Mouse (Mus musculus) kidney, postnatal 0 days (tissue): ENCODE measurements at regions not wholly inside any gene's neighbourhood (a gene's known extent, or its start where the extent isn't known, plus 50 kb on each side); places are given as distances from the start of the nearest gene placed in this dataset.
A peak's percentile ranks its signal among the peaks of the same experiment; 100 is the strongest.

Experiments
- ATAC-seq: fragments of 200-750 bp; cut with Nextera tagmentation; replicated peaks from 2 replicates; pipeline ENCODE4 v1.8.0; 2017; ENCODE audit warnings: low read depth, moderate number of reproducible peaks, moderate TSS enrichment, moderate library complexity; ENCODE audit not compliant: low FRiP score
- DNase-seq: peaks from one replicate; pipeline ENCODE4 v3.0.0-alpha.2; 2016; ENCODE audit warnings: low spot score
- H3K27ac ChIP-seq: fragments of 300-500 bp; sonication (generic); 2 replicates; pipeline ENCODE4 v1.5.1; 2014; ENCODE audit warnings: mild to moderate bottlenecking
- H3K27me3 ChIP-seq: fragments of 300-500 bp; sonication (generic); 2 replicates; pipeline ENCODE4 v1.6.1; 2014; ENCODE audit warnings: low read length, mixed read lengths; ENCODE audit not compliant: insufficient read depth
- H3K36me3 ChIP-seq: fragments of 300-500 bp; sonication (generic); 2 replicates; pipeline ENCODE4 v1.6.1; 2014; ENCODE audit warnings: low read length, mixed read lengths; ENCODE audit not compliant: insufficient read depth
- H3K4me1 ChIP-seq: fragments of 300-500 bp; sonication (generic); replicated peaks from 2 replicates; pipeline ENCODE4 v1.6.1; 2014; ENCODE audit warnings: antibody characterized with exemption, low read length, mixed read lengths; ENCODE audit not compliant: insufficient read depth
- H3K4me2 ChIP-seq: fragments of 300-500 bp; sonication (generic); 2 replicates; pipeline ENCODE4 v1.6.1; 2014; ENCODE audit warnings: mild to moderate bottlenecking, low read length, moderate library complexity, mixed read lengths
- H3K4me3 ChIP-seq: fragments of 300-500 bp; sonication (generic); replicated peaks from 2 replicates; pipeline ENCODE4 v1.5.1; 2014; ENCODE audit warnings: low read depth, low read length
- H3K9ac ChIP-seq: fragments of 300-500 bp; sonication (generic); 2 replicates; pipeline ENCODE4 v1.6.1; 2014; ENCODE audit warnings: low read depth, low read length
- H3K9me3 ChIP-seq: fragments of 300-500 bp; sonication (generic); replicated peaks from 2 replicates; pipeline ENCODE4 v1.6.1; 2016; ENCODE audit warnings: low read length, inconsistent platforms, mixed read lengths
- CTCF ChIP-seq: IDR thresholded peaks from 2 replicates; pipeline ENCODE4 v1.5.1; 2016; ENCODE audit warnings: antibody characterized with exemption, low read depth, mild to moderate bottlenecking, moderate library complexity
- WGBS: fragments of 180-500 bp; shearing (Covaris S2); extraction: QIAGEN DNeasy Blood & Tissue Kit; methylation state at CpG from one replicate; pipeline ENCODE4 v1.1.7; 2014; 5-methylcytosine and 5-hydroxymethylcytosine counted together

DNA sequence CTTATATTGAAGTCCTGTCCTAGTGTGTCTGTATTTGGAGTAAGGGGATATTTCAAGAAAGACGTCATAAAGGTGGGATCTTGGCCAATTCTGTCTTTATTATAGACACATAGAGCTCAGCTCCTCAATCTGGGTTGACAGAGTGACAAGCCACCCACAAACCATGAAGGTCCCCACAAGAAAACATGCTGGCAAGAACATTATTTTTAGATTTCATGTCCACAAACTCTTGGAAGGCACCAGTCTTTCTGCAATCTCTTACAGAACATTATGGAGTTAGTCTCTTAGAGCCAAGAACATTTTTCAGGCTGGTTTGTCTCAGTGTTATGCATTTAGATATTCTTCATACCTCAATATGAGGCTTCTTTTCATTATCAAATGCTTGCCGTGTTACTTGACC lies 397.0 kb upstream of the Igfbp3 start:
- no peaks in the 10 kb centered on the region for H3K36me3 ChIP-seq
- no peak overlapping the region for H3K27ac ChIP-seq
- WGBS, result 64% methylated on average over 2 of the region's 2 CpGs
- ATAC-seq (no peak), DNase-seq (no peak)
- no peaks in the 10 kb centered on the region for H3K4me1 ChIP-seq
- no peak overlapping the region for H3K9ac ChIP-seq
- H3K4me2 ChIP-seq, result no peak overlapping the region
- no peak for TF ChIP-seq CTCF
- H3K9me3 ChIP-seq, result no peaks in the 10 kb centered on the region
- H3K27me3 ChIP-seq, result no peaks in the 10 kb centered on the region
- H3K4me3 ChIP-seq, result no peak overlapping the region

DNA sequence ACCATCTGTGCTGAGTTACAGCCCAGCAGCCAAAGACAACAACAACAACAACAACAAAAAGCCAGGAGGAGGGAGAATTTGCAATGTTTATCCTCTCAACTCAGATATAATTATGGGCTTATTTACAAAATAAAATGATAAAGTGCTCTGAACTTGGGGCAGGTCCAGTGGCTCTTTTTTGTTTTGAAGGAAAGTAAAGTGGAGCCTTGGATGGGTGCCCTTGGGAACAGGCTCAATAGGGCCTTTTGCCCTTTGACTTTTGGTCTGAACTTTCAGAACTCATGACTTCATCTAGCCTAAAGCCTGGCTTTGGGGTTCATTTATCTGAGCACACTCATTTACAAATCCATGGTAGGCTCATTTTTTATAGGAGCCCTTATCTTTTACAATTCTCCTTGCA lies 396.2 kb upstream of the Igfbp3 start:
- Histone ChIP-seq H3K27me3 (no peaks in the 10 kb centered on the region), H3K4me2 (no peak overlapping the region), H3K4me1 (no peaks in the 10 kb centered on the region), H3K9me3 (no peaks in the 10 kb centered on the region), H3K36me3 (no peaks in the 10 kb centered on the region), H3K27ac (no peak overlapping the region), H3K4me3 (no peak overlapping the region), H3K9ac (no peak overlapping the region)
- no peak for TF ChIP-seq CTCF
- DNase-seq (peak; percentile 65), ATAC-seq (no peak)

DNA sequence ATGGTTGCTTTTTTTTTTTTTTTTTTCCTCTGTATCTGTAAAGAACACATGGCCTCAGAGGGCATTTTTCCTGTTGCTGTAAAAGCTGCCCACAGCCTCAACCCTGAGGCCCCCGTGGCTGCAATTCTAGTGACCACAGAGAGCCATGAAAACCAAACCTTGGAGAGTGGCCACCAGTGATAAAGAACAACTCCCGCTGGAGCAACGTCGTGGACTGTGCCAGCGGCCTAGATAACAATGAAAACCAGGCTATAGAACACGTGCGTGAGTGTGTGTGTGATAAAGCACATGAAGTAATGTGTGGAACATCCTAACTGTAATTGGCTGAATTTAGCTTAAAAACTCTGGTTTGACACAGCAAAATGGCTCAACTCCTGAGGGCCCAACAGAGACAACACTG lies 392.9 kb upstream of the Igfbp3 start:
- ATAC-seq (no peak), DNase-seq (no peak)
- H3K27me3 ChIP-seq, result no peaks in the 10 kb centered on the region
- no peak for TF ChIP-seq CTCF
- WGBS, result 88% methylated on average over 7 of the region's 7 CpGs
- no peaks in the 10 kb centered on the region for H3K36me3 ChIP-seq
- H3K27ac ChIP-seq, result no peak overlapping the region
- H3K4me3 ChIP-seq, result no peak overlapping the region
- no peaks in the 10 kb centered on the region for H3K9me3 ChIP-seq
- no peaks in the 10 kb centered on the region for H3K4me1 ChIP-seq
- no peak overlapping the region for H3K4me2 ChIP-seq
- no peak overlapping the region for H3K9ac ChIP-seq

DNA sequence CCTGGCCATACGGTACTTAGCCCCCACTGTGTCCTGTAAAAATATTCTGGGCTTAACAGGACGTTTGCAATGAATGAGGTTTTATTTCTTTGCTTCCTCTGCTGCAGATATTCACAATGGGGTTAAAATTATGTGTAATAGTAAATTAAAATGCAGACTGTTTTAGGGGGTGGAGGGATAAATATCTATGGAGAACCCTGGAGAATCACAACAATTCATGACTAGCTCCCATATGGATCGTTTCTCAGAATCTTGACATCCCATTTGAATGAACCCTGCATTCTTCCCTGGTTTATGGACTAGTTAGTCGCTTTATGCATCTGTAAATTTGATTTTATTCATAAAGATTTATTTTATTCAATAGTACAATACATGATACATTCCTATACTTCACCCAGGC lies 378.3 kb upstream of the Igfbp3 start:
- no peak for TF ChIP-seq CTCF

DNA sequence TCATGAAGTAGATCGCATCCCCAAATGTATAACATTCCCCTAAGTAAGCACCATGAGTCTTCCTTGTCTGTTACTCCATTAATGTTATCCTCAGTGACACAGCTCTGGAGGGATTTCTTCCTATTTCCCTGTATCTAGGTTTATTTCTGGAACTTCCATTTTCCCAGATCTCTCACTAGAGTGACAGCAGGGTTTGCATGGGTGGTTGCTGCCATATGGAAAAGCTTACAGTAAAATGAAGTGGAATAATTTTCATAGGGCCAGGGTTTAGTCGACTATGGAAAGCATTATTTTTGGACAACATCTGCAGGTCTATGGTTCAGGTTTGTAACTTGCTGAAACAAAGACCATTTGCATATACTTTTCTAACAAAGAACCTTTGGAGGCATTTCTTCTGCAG lies 369.6 kb upstream of the Igfbp3 start:
- Histone ChIP-seq H3K9ac (no peak overlapping the region), H3K4me1 (no peaks in the 10 kb centered on the region), H3K4me3 (no peak overlapping the region), H3K27me3 (no peaks in the 10 kb centered on the region), H3K36me3 (no peaks in the 10 kb centered on the region), H3K27ac (no peak overlapping the region), H3K4me2 (no peak overlapping the region), H3K9me3 (no peaks in the 10 kb centered on the region)
- TF ChIP-seq CTCF, result no peak
- 91% methylated on average over 2 of the region's 2 CpGs for WGBS
- DNase-seq (no peak), ATAC-seq (no peak)

More for the DNA sequence above, 378.3 kb upstream of the Igfbp3 start:
- Histone ChIP-seq H3K9me3 (no peaks in the 10 kb centered on the region), H3K27ac (no peak overlapping the region), H3K4me2 (no peak overlapping the region), H3K9ac (no peak overlapping the region), H3K4me1 (no peaks in the 10 kb centered on the region), H3K27me3 (no peaks in the 10 kb centered on the region), H3K36me3 (no peaks in the 10 kb centered on the region), H3K4me3 (no peak overlapping the region)
- WGBS, result 63% methylated on average over 4 of the region's 4 CpGs
- DNase-seq, result peak; percentile 70
- ATAC-seq, result no peak

DNA sequence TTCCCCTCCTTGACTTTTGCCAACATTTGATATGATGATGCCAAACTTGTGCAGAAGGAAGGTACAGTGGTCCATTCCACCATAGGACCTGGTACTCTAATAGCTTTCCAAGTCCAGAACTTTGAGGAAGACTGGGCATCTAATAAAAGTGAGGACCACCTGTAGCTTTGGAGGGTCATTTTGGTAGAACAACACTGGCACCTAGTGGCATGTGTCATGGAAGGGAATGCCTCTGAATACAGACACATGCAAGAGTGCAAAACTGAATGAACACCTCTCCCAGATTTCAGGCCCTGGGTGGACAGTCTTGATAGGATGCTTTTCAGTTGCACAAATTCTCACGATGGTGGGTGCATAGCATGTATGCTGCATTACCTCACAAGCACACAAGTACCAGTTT lies 354.8 kb upstream of the Igfbp3 start:
- no peaks in the 10 kb centered on the region for H3K4me1 ChIP-seq
- TF ChIP-seq CTCF, result peak; percentile 72
- DNase-seq (peak; percentile 53), ATAC-seq (no peak)
- no peaks in the 10 kb centered on the region for H3K27me3 ChIP-seq
- WGBS, result 68% methylated on average over 1 of the region's 1 CpGs
- H3K9me3 ChIP-seq, result no peaks in the 10 kb centered on the region
- no peak overlapping the region for H3K27ac ChIP-seq
- H3K4me2 ChIP-seq, result no peak overlapping the region
- no peak overlapping the region for H3K4me3 ChIP-seq
- H3K36me3 ChIP-seq, result no peaks in the 10 kb centered on the region
- no peak overlapping the region for H3K9ac ChIP-seq

DNA sequence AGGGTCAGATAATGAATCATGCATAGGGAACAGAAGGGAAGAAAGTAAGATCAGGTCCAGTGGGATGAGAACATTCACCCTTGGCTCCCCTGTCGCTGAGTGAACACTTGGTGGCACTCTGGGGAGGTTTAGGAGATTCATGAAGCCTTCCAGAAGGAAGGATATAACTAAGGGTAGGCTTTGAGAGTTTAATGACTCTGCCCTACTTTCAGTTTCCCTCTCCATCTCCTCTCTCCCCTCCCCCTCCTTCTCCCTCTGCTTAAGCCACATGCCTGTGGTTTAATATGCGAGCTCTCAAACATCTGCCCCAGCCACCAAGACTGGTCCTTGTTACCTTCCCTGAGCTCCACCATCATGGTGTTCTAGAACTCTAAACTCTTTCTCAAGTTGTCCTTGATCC lies 348.3 kb upstream of the Igfbp3 start:
- Histone ChIP-seq H3K4me3 (no peak overlapping the region), H3K9me3 (no peaks in the 10 kb centered on the region), H3K4me1 (no peaks in the 10 kb centered on the region), H3K27ac (no peak overlapping the region), H3K9ac (no peak overlapping the region), H3K36me3 (no peaks in the 10 kb centered on the region), H3K27me3 (no peaks in the 10 kb centered on the region), H3K4me2 (no peak overlapping the region)
- peak; percentile 22; the same call in 1 of the 2 replicates for TF ChIP-seq CTCF
- DNase-seq (peak; percentile 51), ATAC-seq (no peak)
- WGBS, result 35% methylated on average over 2 of the region's 2 CpGs
